Mouse (Mus musculus) gastrocnemius, postnatal 14 days (tissue): ENCODE data around the gene Tex11. TPM values are rescaled to one million over a fixed set of nuclear protein-coding genes. Genes with fewer than 3 reads are reported as not detected.
"Not testable (repeated sequence)": the region's sequence is repeated elsewhere in the genome, so short reads cannot be mapped to it uniquely, and the experiment has no call there.

Experiments used
- DNase-seq: peaks from one replicate; pipeline ENCODE4 v3.0.0; 2021; ENCODE audit warnings: mixed read lengths
- intact Hi-C: fragments of 180-260 bp; cut with DNase I; formaldehyde crosslinking; loops from one replicate; pipeline ENCODE4 v1.15.1; 2025; ENCODE audit warnings: low total_unique reads
- long read RNA-seq, 2 experiments: library from polyadenylated mRNA; stranded (forward); transcript quantifications; one replicate each; pipeline ENCODE4 v2.0.0; 2021
- total RNA-seq, 2 experiments: library from RNA; stranded (reverse); gene quantifications; 2 replicates each; pipeline ENCODE4 v1.2.3; 2021

Gene Tex11
- total RNA-seq, result not detected
- long read RNA-seq, experiment 1, result 0 reads
- long read RNA-seq, experiment 2, partial matches to known transcripts, result 0 of 1 reads
- long read RNA-seq, experiment 2, other reads (novel, unspliced or antisense), result 0 of 1 reads

DNA sequence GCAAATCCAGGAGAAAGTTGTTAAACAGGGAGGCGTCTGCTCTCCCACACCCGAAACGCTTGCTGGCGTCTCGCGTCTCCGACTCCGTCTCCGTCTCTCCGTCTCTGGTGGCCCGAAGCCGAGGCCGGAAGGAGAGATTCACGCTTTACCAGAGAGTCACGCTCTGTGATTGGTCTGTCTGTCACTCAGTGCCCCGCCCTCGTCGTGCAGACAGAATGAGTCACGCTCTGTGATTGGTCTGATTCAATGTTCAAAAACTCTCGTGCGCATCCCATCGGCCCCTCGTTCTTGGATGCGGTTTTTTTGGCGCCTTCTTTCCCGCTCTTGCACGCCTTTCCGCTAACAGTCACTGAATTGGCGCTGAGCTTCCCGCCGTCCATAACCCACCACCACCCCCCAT is at the start of gene Tex11:
Gene Tex11 (minus strand): TSS at position 127 of the 400 bp plus-strand sequence.
- intact Hi-C loops, result no loop called here
- DNase-seq, result no peak

DNA sequence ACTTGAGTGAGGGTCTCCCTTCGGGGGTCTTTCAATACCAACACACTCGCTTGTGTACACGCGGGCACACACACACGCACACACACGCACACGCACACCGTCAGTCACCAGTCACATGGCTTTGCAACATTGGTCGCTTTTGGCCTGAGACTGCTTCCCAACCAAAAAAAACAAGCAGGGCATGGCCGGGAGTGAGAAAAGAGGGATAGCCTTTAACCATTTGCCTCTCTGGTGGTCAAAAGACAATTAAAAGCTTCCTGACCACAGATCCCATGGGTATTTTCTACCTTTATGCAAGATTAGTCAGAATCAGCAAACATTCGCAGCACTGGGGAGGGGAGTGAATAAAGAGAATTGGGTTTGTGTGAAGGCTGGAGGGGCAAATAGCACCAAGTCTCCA is 26.5 kb upstream of the Tex11 start, which contains the start of gene Slc7a3:
Gene Slc7a3 (minus strand): TSS at position 101 of the 400 bp plus-strand sequence.
- intact Hi-C loops, result no loop called here
- DNase-seq, result no peak

DNA sequence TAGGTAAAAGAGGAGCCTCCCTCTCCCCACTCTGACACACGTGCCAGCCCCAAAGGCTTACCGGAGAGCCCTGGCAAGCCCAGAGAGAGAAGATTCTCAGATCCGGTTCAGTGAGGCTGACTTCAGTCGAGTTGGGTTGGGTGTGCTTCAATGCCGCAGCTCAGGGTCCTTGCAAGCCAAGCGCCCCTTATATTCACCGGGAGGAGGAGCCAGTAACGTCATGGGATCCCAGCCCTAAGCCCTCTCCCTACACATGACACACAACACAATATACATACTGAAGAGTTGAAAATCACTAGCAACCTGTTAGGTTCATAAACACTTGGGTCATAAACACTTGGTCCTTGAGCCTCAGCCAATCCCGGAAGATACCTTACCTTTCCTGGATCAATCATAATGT is 25.7 kb upstream of the Tex11 start:
- intact Hi-C loops, result not testable (repeated sequence)

DNA sequence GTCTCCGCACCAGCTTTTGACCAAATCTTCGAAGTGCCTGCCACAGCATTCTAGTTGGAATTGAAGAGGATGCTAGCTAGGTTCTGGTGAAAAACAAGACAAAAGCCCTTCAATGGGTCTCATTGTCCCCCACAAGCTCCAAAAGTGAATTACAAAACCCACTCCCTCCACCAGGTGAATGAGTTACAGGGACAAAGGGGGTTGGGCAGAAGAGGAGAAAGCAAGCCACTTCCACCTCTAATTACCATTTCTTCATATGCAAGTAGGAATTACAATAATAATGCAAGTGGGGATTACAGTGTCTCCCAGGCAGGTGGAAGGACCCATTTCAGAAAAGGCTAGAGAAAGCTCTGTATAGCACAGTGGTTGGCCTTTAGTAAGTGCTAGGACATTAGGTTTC is 24.7 kb upstream of the Tex11 start:
- DNase-seq, result no peak
- intact Hi-C loops, result no loop called here

More for the DNA sequence above, 25.7 kb upstream of the Tex11 start:
- not testable (repeated sequence) for DNase-seq

DNA sequence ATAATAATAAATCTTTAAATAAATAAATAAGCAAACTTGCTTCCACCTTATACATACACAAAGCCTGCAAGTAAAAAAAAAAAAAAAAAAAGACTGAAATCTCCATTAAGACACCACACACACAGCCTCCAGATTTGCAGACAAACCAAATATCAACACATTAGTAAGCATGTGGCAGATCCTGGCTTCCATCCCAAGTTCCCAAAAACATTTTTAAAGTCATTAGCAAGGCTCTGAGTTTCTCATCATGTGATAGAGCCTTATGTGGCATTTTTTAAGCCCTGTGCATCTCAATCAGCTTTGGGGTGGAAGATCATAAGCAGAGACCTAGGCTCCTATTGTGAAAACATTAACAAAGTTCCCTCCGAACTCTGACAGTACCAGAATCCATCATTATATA is 5.8 kb upstream of the Tex11 start:
- DNase-seq, result no peak
- intact Hi-C loops, result no loop called here

- intact Hi-C loops, result no loop called here
Measured at GRCm38 (mm10) chrX:101063503-101063902, 4.0 kb upstream of the Tex11 start.

GRCm38 (mm10) chrX:100943640-100944039 is 115.8 kb downstream of the Tex11 start:
- intact Hi-C loops, result loop anchor here (10.0 kb wide), 1 partner anchor 169 kb away; no protein-coding TSS in a partner anchor
- DNase-seq, result no peak

More at GRCm38 (mm10) chrX:101063503-101063902, 4.0 kb upstream of the Tex11 start:
- DNase-seq, result no peak

- DNase-seq, result no peak
- intact Hi-C loops, result no loop called here
Measured at GRCm38 (mm10) chrX:100839211-100839610, 220.3 kb downstream of the Tex11 start.

GRCm38 (mm10) chrX:100832806-100833205 is 226.7 kb downstream of the Tex11 start:
- no peak for DNase-seq
- intact Hi-C loops, result no loop called here

- intact Hi-C loops, result no loop called here
- no peak for DNase-seq
Measured at GRCm38 (mm10) chrX:100825557-100825956, 233.9 kb downstream of the Tex11 start.

- DNase-seq, result no peak
- intact Hi-C loops, result no loop called here
Measured at GRCm38 (mm10) chrX:100821149-100821548, 238.3 kb downstream of the Tex11 start.

DNA sequence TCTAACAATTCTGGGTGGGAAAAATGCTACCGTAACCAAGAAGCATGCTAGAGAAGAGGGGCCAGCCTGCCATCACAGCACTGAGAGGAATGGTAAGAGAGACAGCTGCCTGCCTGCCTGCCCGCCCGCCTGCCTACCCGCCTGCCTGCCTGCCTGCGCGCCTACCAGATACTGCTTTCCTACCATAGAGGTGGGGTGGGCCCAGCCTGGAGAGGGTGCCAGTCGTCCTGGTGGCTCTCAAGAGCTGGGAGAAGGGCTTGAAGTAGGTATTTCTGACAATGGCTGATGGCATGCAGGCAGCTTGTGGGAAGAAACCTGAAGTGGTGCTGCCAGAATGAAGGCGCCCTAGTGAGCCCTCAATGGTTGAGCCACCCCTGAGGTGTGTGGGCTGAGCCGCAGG is 240.8 kb downstream of the Tex11 start:
- intact Hi-C loops, result no loop called here
- DNase-seq, result no peak

DNA sequence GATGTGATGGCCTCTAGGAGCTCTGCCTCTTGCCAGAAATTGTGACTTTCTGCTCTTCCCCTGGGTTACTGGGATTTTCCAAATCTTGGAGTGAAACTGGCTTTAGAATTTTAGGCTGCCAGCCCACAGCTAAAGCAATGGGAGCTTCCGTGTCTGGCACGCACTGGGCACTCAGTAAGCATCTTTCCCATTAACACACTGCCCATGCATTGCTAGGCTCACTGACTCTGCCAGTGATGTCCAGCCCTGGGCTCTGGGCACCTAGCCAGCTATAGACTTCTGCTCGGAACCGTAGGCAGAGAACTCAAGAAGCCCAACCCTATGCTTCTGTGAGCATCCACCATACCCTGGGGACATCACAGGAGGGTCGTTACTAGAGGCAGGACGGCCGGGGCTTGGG is 243.7 kb downstream of the Tex11 start:
- intact Hi-C loops, result no loop called here
- DNase-seq, result no peak

GRCm38 (mm10) chrX:100814139-100814538 is 245.3 kb downstream of the Tex11 start:
- DNase-seq, result no peak
- intact Hi-C loops, result no loop called here

DNA sequence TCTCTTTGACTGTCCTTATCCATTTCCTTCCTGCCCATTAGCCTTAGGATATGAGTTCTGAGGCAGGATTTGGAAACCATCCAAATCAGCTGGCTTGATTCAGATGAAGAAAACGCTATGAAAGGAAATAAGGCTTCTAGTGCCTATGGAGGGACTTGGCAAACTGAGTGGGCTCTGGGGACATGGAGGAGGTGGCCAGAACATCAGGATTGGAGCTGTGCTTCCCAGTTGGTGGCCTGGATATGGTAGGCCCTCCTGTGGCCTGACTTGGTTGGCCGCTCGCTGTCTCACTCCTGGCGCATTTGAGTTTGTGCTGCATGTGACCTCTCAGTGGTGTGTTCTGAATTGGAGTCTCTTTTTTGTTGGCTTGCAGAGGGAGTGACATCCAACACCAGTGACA is 248.3 kb downstream of the Tex11 start:
- intact Hi-C loops, result no loop called here
- no peak for DNase-seq

GRCm38 (mm10) chrX:100802034-100802433 is 257.4 kb downstream of the Tex11 start:
- DNase-seq, result no peak
- intact Hi-C loops, result no loop called here

- no peak for DNase-seq
- intact Hi-C loops, result no loop called here
Measured at GRCm38 (mm10) chrX:100800643-100801042, 258.8 kb downstream of the Tex11 start.

DNA sequence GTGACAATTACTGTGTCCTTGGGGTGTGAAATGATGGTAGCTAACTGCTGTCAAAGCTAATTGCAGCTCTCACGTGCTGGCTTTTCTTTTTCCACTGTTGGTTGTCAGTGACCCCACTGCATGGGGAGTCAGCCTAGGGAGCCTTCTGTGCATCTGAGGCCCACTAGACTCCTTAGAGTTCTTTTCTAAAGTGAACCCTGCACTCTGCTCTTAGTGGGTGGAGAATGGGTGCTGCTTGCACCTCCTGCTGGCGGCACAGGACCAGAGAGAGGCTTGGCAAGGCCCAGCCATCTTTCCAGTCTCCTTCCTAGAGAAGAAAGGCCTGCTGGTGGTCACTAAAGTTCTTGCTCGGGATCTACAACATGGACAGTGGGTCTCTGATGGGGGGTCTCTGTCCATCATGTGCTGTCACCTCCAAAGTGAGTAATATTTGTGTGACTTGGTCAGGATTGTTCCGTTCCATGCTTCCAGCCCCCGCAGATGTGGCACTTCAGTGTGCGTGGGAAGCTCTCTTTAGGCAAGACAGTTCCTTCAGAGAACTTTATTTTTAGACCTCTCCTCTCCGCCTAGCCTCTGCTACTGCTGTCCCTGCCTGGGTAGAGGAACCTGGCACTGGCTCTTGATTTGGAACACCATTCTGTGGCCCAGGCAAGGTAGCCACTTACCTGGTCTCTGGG is 261.5 kb downstream of the Tex11 start:
- DNase-seq, result no peak
- intact Hi-C loops, result no loop called here

DNA sequence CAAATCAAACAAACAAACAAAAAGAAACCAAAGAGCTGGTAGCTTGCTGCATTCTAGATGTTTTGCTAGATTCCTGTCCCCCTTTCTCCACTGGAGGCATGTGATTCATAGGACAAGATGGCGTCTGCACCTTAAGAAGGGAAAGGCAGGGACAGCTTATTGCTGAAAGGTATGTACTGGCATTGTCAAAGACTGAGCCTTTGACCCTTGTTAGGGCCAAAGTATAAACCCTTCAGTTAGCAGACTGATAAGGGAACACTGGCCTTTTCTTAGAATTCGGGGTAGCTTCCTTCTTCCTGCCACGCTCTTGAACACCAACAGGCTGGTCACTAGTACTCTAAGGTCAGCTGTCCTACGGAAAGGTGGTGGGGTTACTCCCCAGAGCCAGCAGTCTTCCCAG is 262.1 kb downstream of the Tex11 start:
- no peak for DNase-seq
- intact Hi-C loops, result no loop called here

DNA sequence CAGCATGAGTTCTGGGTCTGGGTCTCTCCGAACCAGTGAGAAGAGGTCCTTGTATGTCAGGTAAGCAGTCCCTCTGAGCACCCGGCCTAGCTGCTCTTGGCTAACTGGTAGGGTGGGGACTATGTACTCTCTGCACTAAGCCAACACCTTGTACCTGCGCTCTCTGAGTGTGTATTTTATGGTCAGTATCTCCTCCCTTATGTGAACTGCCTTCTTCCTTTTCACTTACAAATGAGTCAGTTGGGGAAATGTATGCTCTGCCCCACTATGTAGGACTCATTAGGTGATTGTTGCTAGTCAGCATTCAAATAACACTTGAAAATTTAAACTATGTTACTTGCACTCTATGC is 262.8 kb downstream of the Tex11 start:
- no peak for DNase-seq
- intact Hi-C loops, result no loop called here

DNA sequence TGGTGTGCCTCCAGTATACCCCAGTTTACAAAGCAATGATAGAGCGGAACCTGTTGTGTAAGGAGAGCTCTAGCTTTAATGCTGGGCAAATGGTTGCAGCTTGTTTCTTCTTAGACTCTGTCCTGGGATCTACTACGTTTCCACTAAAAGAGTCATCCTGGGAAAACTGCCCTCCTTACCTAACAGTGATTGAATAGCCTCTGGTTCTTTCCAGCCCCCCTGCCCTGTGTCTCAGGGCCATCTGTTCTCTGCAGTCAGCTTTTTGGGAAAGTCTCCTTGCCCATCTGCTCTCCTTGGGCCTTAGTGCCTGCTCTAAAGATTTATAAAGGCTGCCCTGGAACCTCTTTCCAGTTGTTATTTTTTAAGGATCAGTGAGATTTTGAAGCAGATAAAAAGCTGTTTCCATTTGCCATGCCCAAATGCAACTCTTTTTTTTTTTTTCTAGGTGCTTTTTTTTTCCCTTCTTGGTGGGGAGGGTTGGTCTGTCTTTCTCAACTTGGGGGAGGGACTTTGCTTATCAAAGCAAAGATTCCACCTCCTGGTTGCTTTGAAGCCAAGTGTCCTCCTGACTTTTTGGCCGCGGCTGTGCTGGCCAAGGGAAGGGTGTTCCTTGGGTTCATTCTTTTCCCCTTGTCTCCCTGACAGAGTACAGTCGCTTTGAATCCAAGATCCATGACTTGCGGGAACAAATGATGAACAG is 263.3 kb downstream of the Tex11 start:
- intact Hi-C loops, result no loop called here
- DNase-seq, result no peak
